Mouse (Mus musculus) forebrain, embryonic 16.5 days (tissue): ENCODE measurements at regions not wholly inside any gene's neighbourhood (a gene's known extent, or its start where the extent isn't known, plus 50 kb on each side); places are given as distances from the start of the nearest gene placed in this dataset.
"Not testable (repeated sequence)": the region's sequence is repeated elsewhere in the genome, so short reads cannot be mapped to it uniquely, and the experiment has no call there.

ENCODE experiments used
- ATAC-seq: fragments of 200-750 bp; cut with Nextera tagmentation; 2 replicates; pipeline ENCODE4 v1.8.0; 2017; ENCODE audit warnings: mild to moderate bottlenecking, moderate library complexity
- H3K27ac ChIP-seq: fragments of 300-500 bp; sonication (generic); 2 replicates; pipeline ENCODE4 v1.5.1; 2014; ENCODE audit warnings: low read length, control low read depth
- H3K27me3 ChIP-seq: fragments of 300-500 bp; sonication (generic); replicated peaks from 2 replicates; pipeline ENCODE4 v1.6.1; 2014; ENCODE audit warnings: low read length; ENCODE audit not compliant: control insufficient read depth, insufficient read depth
- H3K36me3 ChIP-seq: fragments of 300-500 bp; sonication (generic); 2 replicates; pipeline ENCODE4 v1.6.1; 2014; ENCODE audit not compliant: control insufficient read depth, insufficient read depth
- H3K4me1 ChIP-seq: fragments of 300-500 bp; sonication (generic); replicated peaks from 2 replicates; pipeline ENCODE4 v1.6.1; 2014; ENCODE audit warnings: low read length; ENCODE audit not compliant: control insufficient read depth, insufficient read depth
- H3K4me2 ChIP-seq: fragments of 300-500 bp; sonication (generic); 2 replicates; pipeline ENCODE4 v1.6.1; 2014; ENCODE audit warnings: mild to moderate bottlenecking, low read length, control low read depth
- H3K4me3 ChIP-seq: fragments of 300-500 bp; sonication (generic); replicated peaks from 2 replicates; pipeline ENCODE4 v1.5.1; 2014; ENCODE audit warnings: mild to moderate bottlenecking, low read length, control low read depth
- H3K9ac ChIP-seq: fragments of 300-500 bp; sonication (generic); replicated peaks from 2 replicates; pipeline ENCODE4 v1.6.1; 2014; ENCODE audit warnings: low read depth, low read length, control low read depth
- H3K9me3 ChIP-seq: fragments of 300-500 bp; sonication (generic); 2 replicates; pipeline ENCODE4 v1.6.1; 2016; ENCODE audit warnings: low read length; ENCODE audit not compliant: control insufficient read depth
- WGBS: fragments of 180-500 bp; shearing (Covaris S2); extraction: QIAGEN DNeasy Blood & Tissue Kit; methylation state at CpG from one replicate; pipeline ENCODE4 v1.1.7; 2014; 5-methylcytosine and 5-hydroxymethylcytosine counted together

DNA sequence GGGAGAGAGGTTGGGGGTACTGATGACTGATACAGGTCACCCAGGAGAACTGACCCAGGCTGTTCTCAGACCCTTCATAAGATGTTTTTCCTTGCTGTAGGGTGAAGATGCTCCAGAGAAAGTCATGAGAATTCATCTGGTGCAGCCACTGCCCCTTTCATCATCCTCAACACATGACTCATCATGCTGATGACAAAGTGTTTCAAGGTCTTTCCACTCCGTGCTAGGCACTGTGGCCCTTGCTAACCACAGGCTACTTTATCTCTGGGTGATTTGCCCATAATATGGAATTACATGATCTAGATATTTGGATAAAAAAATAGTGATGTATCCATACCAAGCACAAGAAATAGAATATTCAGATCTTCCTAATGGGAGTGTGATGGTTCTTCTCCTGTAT, 140.1 kb downstream of the H60c start:
- Histone ChIP-seq H3K27ac (no peak overlapping the region), H3K4me3 (no peak overlapping the region), H3K36me3 (no peaks in the 10 kb centered on the region), H3K4me1 (no peaks in the 10 kb centered on the region), H3K4me2 (no peak overlapping the region), H3K9ac (no peak overlapping the region), H3K9me3 (peaks cover 49% of the 10 kb centered on the region), H3K27me3 (no peaks in the 10 kb centered on the region)
- WGBS = 71% methylated on average over 1 of the region's 1 CpGs
- no peak for ATAC-seq

GRCm38 (mm10) chr10:3117451-3118070, 150.0 kb downstream of the H60c start:
- Histone ChIP-seq H3K4me2 (no peak overlapping the region), H3K4me1 (no peaks in the 10 kb centered on the region)

DNA sequence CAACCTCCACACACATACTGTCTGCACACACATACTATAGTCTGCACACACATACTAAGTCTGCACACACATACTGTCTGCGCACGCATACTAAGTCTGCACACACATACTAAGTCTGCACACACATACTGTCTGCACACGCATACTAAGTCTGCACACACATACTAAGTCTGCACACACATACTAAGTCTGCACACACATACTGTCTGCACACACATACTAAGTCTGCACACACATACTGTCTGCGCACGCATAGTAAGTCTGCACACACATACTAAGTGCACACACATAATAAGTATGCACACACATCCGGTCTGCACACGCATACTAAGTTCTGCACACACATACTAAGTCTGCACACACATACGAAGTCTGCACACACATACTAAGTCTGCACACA, 153.2 kb downstream of the H60c start:
- not testable (repeated sequence) for H3K27ac ChIP-seq, ATAC-seq, H3K9ac ChIP-seq, H3K4me1 ChIP-seq, H3K27me3 ChIP-seq, H3K4me3 ChIP-seq, H3K4me2 ChIP-seq, H3K36me3 ChIP-seq
- WGBS = 67% methylated on average over 4 of the region's 8 CpGs
- H3K9me3 ChIP-seq = peaks cover 42% of the 10 kb centered on the region

More at GRCm38 (mm10) chr10:3117451-3118070, 150.0 kb downstream of the H60c start:
- Histone ChIP-seq H3K9ac (no peak overlapping the region), H3K36me3 (no peaks in the 10 kb centered on the region), H3K27me3 (no peaks in the 10 kb centered on the region), H3K27ac (no peak overlapping the region), H3K4me3 (no peak overlapping the region), H3K9me3 (peaks cover 68% of the 10 kb centered on the region)
- no peak for ATAC-seq
- WGBS = 89% methylated on average over 3 of the region's 3 CpGs

DNA sequence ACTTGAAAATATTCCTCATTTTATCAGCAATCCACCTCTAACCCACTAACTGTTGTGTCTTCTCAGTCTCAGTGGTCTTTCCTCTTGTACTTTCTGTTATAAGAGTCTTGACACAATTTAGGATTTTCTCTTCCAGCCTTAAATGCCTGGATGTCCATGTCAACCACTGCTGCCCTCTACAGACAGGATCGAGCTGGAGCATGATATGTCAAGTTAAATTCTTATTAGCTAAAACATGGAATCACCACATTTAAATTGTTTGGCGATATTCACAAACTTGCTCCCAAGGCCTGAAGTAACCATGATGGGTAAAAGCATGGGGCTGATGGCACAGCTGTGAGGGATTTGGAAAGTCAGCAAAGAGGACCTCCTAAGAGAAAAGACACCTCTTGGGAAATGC, 159.6 kb downstream of the H60c start:
- not testable (repeated sequence) for H3K36me3 ChIP-seq, H3K4me3 ChIP-seq, H3K9ac ChIP-seq, H3K4me1 ChIP-seq, H3K4me2 ChIP-seq, ATAC-seq, H3K27me3 ChIP-seq, H3K27ac ChIP-seq
- H3K9me3 ChIP-seq = peaks cover 28% of the 10 kb centered on the region
- WGBS = 91% methylated on average over 2 of the region's 2 CpGs
